Mouse (Mus musculus): ENCODE measurements around the gene 2300009A05Rik. TPM values are rescaled to one million over a fixed set of nuclear protein-coding genes. Genes with fewer than 3 reads are reported as not detected.

Gene 2300009A05Rik
- polyA plus RNA-seq, 1 experiment from 2014 or later = 69.7 TPM

GRCm38 (mm10) chr9:63382761-63383160 is 16.3 kb downstream of the 2300009A05Rik start:
- no peak for ATAC-seq
- WGBS = 89% methylated on average over 4 of the region's 4 CpGs
- Histone ChIP-seq H3K4me2 (ENCODE audit: low read length) (no peak overlapping the region), H3K27me3 (replicated peaks; ENCODE audit: control insufficient read depth, insufficient read depth, low read length) (no peaks in the 10 kb centered on the region), H3K9me3 (ENCODE audit: control insufficient read depth, low read length) (no peaks in the 10 kb centered on the region), H3K4me3 (ENCODE audit: low read length) (no peak overlapping the region), H3K36me3 (ENCODE audit: control insufficient read depth, insufficient read depth, low read length) (no peaks in the 10 kb centered on the region), H3K27ac (ENCODE audit: low read depth, low read length) (no peak overlapping the region), H3K4me1 (ENCODE audit: control insufficient read depth, insufficient read depth, low read depth, low read length) (peaks cover 5% of the 10 kb centered on the region), H3K9ac (ENCODE audit: low read depth, low read length) (no peak overlapping the region)

GRCm38 (mm10) chr9:63380326-63380725 is 18.7 kb downstream of the 2300009A05Rik start:
- no peak overlapping the region for H3K4me3 ChIP-seq (ENCODE audit: low read length)

GRCm38 (mm10) chr9:63378174-63378573 is 20.9 kb downstream of the 2300009A05Rik start:
- Histone ChIP-seq H3K4me1 (ENCODE audit: control insufficient read depth, insufficient read depth, low read depth, low read length) (peaks cover 21% of the 10 kb centered on the region), H3K9ac (ENCODE audit: low read depth, low read length) (peak overlapping the region; percentile 98), H3K9me3 (ENCODE audit: control insufficient read depth, low read length) (no peaks in the 10 kb centered on the region), H3K36me3 (ENCODE audit: control insufficient read depth, insufficient read depth, low read length) (no peaks in the 10 kb centered on the region), H3K4me3 (ENCODE audit: low read length) (peak overlapping the region; percentile 85), H3K27ac (ENCODE audit: low read depth, low read length) (peak overlapping the region; percentile 88), H3K27me3 (replicated peaks; ENCODE audit: control insufficient read depth, insufficient read depth, low read length) (no peaks in the 10 kb centered on the region), H3K4me2 (ENCODE audit: low read length) (peak overlapping the region; percentile 98)
- no peak for ATAC-seq
- whole genome bisulfite sequencing = 15% methylated on average over 8 of the region's 8 CpGs

More at GRCm38 (mm10) chr9:63380326-63380725, 18.7 kb downstream of the 2300009A05Rik start:
- Histone ChIP-seq H3K9ac (ENCODE audit: low read depth, low read length) (no peak overlapping the region), H3K27me3 (replicated peaks; ENCODE audit: control insufficient read depth, insufficient read depth, low read length) (no peaks in the 10 kb centered on the region), H3K4me1 (ENCODE audit: control insufficient read depth, insufficient read depth, low read depth, low read length) (peaks cover 21% of the 10 kb centered on the region), H3K9me3 (ENCODE audit: control insufficient read depth, low read length) (no peaks in the 10 kb centered on the region), H3K36me3 (ENCODE audit: control insufficient read depth, insufficient read depth, low read length) (no peaks in the 10 kb centered on the region), H3K4me2 (ENCODE audit: low read length) (no peak overlapping the region), H3K27ac (ENCODE audit: low read depth, low read length) (no peak overlapping the region)
- no peak for ATAC-seq
- 90% methylated on average over 3 of the region's 3 CpGs for WGBS

- Histone ChIP-seq H3K4me2 (ENCODE audit: low read length) (peak within 1 kb of the TSS; percentile 98), H3K9ac (ENCODE audit: low read depth, low read length) (peak within 1 kb of the TSS; percentile 98), H3K4me3 (ENCODE audit: low read length) (peak within 1 kb of the TSS; percentile 85), H3K4me1 (ENCODE audit: control insufficient read depth, insufficient read depth, low read depth, low read length) (peaks cover 21% of the 10 kb centered on the region), H3K9me3 (ENCODE audit: control insufficient read depth, low read length) (no peaks in the 10 kb centered on the region), H3K27me3 (replicated peaks; ENCODE audit: control insufficient read depth, insufficient read depth, low read length) (no peaks in the 10 kb centered on the region), H3K36me3 (ENCODE audit: control insufficient read depth, insufficient read depth, low read length) (no peaks in the 10 kb centered on the region), H3K27ac (ENCODE audit: low read depth, low read length) (peak within 1 kb of the TSS; percentile 88)
- under 1% methylated on average over 54 of the region's 58 CpGs for WGBS
- peak; percentile 96 for ATAC-seq
Observed at GRCm38 (mm10) chr9:63377270-63378142, 21.5 kb downstream of the 2300009A05Rik start, which contains the start of gene Map2k5. TSS of gene Map2k5 (minus strand) at chr9:63377902.

GRCm38 (mm10) chr9:63373315-63373714 is 25.7 kb downstream of the 2300009A05Rik start:
- ATAC-seq = no peak
- H3K27me3 ChIP-seq (replicated peaks; ENCODE audit: control insufficient read depth, insufficient read depth, low read length) = no peaks in the 10 kb centered on the region
- no peaks in the 10 kb centered on the region for H3K9me3 ChIP-seq (ENCODE audit: control insufficient read depth, low read length)
- peaks cover 17% of the 10 kb centered on the region for H3K4me1 ChIP-seq (ENCODE audit: control insufficient read depth, insufficient read depth, low read depth, low read length)
- H3K27ac ChIP-seq (ENCODE audit: low read depth, low read length) = no peak overlapping the region
- no peak overlapping the region for H3K4me3 ChIP-seq (ENCODE audit: low read length)
- WGBS = 82% methylated on average over 2 of the region's 2 CpGs
- no peak overlapping the region for H3K9ac ChIP-seq (ENCODE audit: low read depth, low read length)
- H3K36me3 ChIP-seq (ENCODE audit: control insufficient read depth, insufficient read depth, low read length) = no peaks in the 10 kb centered on the region
- H3K4me2 ChIP-seq (ENCODE audit: low read length) = no peak overlapping the region

- WGBS = 55% methylated on average over 8 of the region's 8 CpGs
- no peak overlapping the region for H3K27ac ChIP-seq (ENCODE audit: low read depth, low read length)
Observed at GRCm38 (mm10) chr9:63372541-63372940, 26.5 kb downstream of the 2300009A05Rik start.

GRCm38 (mm10) chr9:63360410-63360809 is 38.6 kb downstream of the 2300009A05Rik start:
- H3K4me3 ChIP-seq (ENCODE audit: low read length) = no peak overlapping the region
- H3K27me3 ChIP-seq (replicated peaks; ENCODE audit: control insufficient read depth, insufficient read depth, low read length) = no peaks in the 10 kb centered on the region
- H3K27ac ChIP-seq (ENCODE audit: low read depth, low read length) = no peak overlapping the region
- no peak for ATAC-seq
- H3K9ac ChIP-seq (ENCODE audit: low read depth, low read length) = no peak overlapping the region
- no peaks in the 10 kb centered on the region for H3K4me1 ChIP-seq (ENCODE audit: control insufficient read depth, insufficient read depth, low read depth, low read length)
- 57% methylated on average over 3 of the region's 3 CpGs for WGBS
- no peak overlapping the region for H3K4me2 ChIP-seq (ENCODE audit: low read length)
- H3K9me3 ChIP-seq (ENCODE audit: control insufficient read depth, low read length) = no peaks in the 10 kb centered on the region
- no peaks in the 10 kb centered on the region for H3K36me3 ChIP-seq (ENCODE audit: control insufficient read depth, insufficient read depth, low read length)

More at GRCm38 (mm10) chr9:63372541-63372940, 26.5 kb downstream of the 2300009A05Rik start:
- H3K4me2 ChIP-seq (ENCODE audit: low read length) = no peak overlapping the region
- H3K9me3 ChIP-seq (ENCODE audit: control insufficient read depth, low read length) = no peaks in the 10 kb centered on the region
- H3K9ac ChIP-seq (ENCODE audit: low read depth, low read length) = no peak overlapping the region
- H3K36me3 ChIP-seq (ENCODE audit: control insufficient read depth, insufficient read depth, low read length) = no peaks in the 10 kb centered on the region
- no peak for ATAC-seq
- H3K27me3 ChIP-seq (replicated peaks; ENCODE audit: control insufficient read depth, insufficient read depth, low read length) = no peaks in the 10 kb centered on the region
- peaks cover 16% of the 10 kb centered on the region for H3K4me1 ChIP-seq (ENCODE audit: control insufficient read depth, insufficient read depth, low read depth, low read length)
- no peak overlapping the region for H3K4me3 ChIP-seq (ENCODE audit: low read length)

- no peak for ATAC-seq
- H3K9ac ChIP-seq (ENCODE audit: low read depth, low read length) = no peak overlapping the region
- no peak overlapping the region for H3K4me2 ChIP-seq (ENCODE audit: low read length)
- H3K4me1 ChIP-seq (ENCODE audit: control insufficient read depth, insufficient read depth, low read depth, low read length) = no peaks in the 10 kb centered on the region
- 78% methylated on average over 5 of the region's 5 CpGs for WGBS
- H3K27ac ChIP-seq (ENCODE audit: low read depth, low read length) = no peak overlapping the region
- H3K9me3 ChIP-seq (ENCODE audit: control insufficient read depth, low read length) = no peaks in the 10 kb centered on the region
- no peaks in the 10 kb centered on the region for H3K36me3 ChIP-seq (ENCODE audit: control insufficient read depth, insufficient read depth, low read length)
- no peaks in the 10 kb centered on the region for H3K27me3 ChIP-seq (replicated peaks; ENCODE audit: control insufficient read depth, insufficient read depth, low read length)
- H3K4me3 ChIP-seq (ENCODE audit: low read length) = no peak overlapping the region
Observed at GRCm38 (mm10) chr9:63359016-63359415, 40.0 kb downstream of the 2300009A05Rik start.

GRCm38 (mm10) chr9:63356721-63357120 is 42.3 kb downstream of the 2300009A05Rik start:
- Histone ChIP-seq H3K4me3 (ENCODE audit: low read length) (no peak overlapping the region), H3K27ac (ENCODE audit: low read depth, low read length) (no peak overlapping the region), H3K4me1 (ENCODE audit: control insufficient read depth, insufficient read depth, low read depth, low read length) (no peaks in the 10 kb centered on the region), H3K9me3 (ENCODE audit: control insufficient read depth, low read length) (no peaks in the 10 kb centered on the region), H3K36me3 (ENCODE audit: control insufficient read depth, insufficient read depth, low read length) (no peaks in the 10 kb centered on the region), H3K27me3 (replicated peaks; ENCODE audit: control insufficient read depth, insufficient read depth, low read length) (no peaks in the 10 kb centered on the region), H3K4me2 (ENCODE audit: low read length) (no peak overlapping the region), H3K9ac (ENCODE audit: low read depth, low read length) (no peak overlapping the region)
- ATAC-seq = no peak
- WGBS = 72% methylated on average over 4 of the region's 4 CpGs
